Mouse (Mus musculus): ENCODE results near the gene Hoxd8.

- TF ChIP-seq ZNF384 (IDR thresholded peaks at IDR 0.05; ENCODE audit: low read depth, low read length) (no peak), ZC3H11A (IDR thresholded peaks at IDR 0.05; ENCODE audit: borderline replicate concordance, low read depth, low read length) (no peak), CHD2 (IDR thresholded peaks at IDR 0.05; ENCODE audit: low read depth, low read length) (no peak), MAFK (IDR thresholded peaks at IDR 0.05; ENCODE audit: insufficient read depth, low read depth, low read length) (no peak)
Measured at GRCm38 (mm10) chr2:74711721-74712621, 7.6 kb downstream of the Hoxd8 start, which contains the start of the genes Hoxd3 and Hoxd4.

All from ES-E14 (cell line).